Comparison of ENCODE assay signal across 11 mouse cellular contexts in the genomic region with DNA sequence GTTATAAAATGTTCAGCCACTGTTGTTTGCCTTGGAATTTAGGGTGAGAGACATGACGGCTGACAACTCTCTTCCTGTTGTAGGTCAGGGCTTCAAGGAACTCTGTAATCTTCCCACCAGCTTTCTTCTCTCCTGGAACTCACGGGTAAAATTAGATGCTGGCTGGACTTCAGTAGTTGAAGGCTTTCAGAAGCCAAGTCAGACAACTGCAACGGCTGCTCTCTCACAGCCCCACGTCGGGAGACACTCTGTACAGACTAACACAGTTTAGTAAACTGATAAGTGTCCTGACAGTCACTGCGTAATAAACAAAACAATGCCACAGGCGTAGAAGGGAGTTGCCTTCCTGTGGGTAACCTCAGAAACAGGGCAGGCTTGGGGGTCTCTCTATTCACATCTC.
DNase-seq lines count a peak whose midpoint lies in the region; ATAC-seq and TF ChIP-seq lines count a peak whose summit lies in the region.
"Had no signal": no experiment of that assay in that cellular context is flagged by ENCODE, and none has a peak within 500 bp of the region (broad histone marks: within the 10 kb centered on the region; RNA-seq: fewer than 3 reads in every experiment).

No protein-coding gene starts in this region.

- intact Hi-C loops in gastrocnemius, postnatal 36 days (cut with DNase I): loop anchor here (5.0 kb wide), 1 partner anchor 103 kb away; no protein-coding TSS in a partner anchor

- ATAC-seq in kidney, embryonic 16.5 days (ENCODE audit: low FRiP score, low TSS enrichment): 0 out of 2 replicates have a peak, but pooled peaks have one; percentile 31
- no peak for ATAC-seq in embryonic facial prominence, embryonic 14.5 days (ENCODE audit: low read depth)
- peak; percentile 53; the same call in 1 of the 2 replicates for ATAC-seq in heart, postnatal 0 days (ENCODE audit: insufficient read depth, low read depth)
- ATAC-seq: forebrain, embryonic 16.5 days had no signal

- no peak for TF ChIP-seq EP300 in heart, postnatal 0 days (IDR thresholded peaks at IDR 0.05; ENCODE audit: low read depth)

- peaks cover 18% of the 10 kb centered on the region for H3K4me1 ChIP-seq in kidney, embryonic 16.5 days (ENCODE audit: insufficient read depth, low read length)
- H3K4me1 ChIP-seq in embryonic facial prominence, embryonic 14.5 days (ENCODE audit: control insufficient read depth, insufficient read depth, low read length): peaks cover 22% of the 10 kb centered on the region
- peaks cover 10% of the 10 kb centered on the region for H3K4me1 ChIP-seq in heart, postnatal 0 days (ENCODE audit: control insufficient read depth, insufficient read depth)

- H3K27ac ChIP-seq in kidney, embryonic 16.5 days (ENCODE audit: low read length): peak overlapping the region; percentile 78
- 0 out of 2 replicates have a peak overlapping the region, but pooled peaks have one; percentile 21 for H3K27ac ChIP-seq in embryonic facial prominence, embryonic 14.5 days (replicated peaks; ENCODE audit: low read depth, low read length)
- peak overlapping the region; percentile 48 for H3K27ac ChIP-seq in heart, postnatal 0 days (ENCODE audit: low read depth)

- no peak for DNase-seq in kidney, adult 18-20 months
- DNase-seq in embryonic facial prominence, embryonic 14.5 days (ENCODE audit: low spot score): no peak
- DNase-seq in heart, postnatal 0 days (ENCODE audit: low spot score): peak; percentile 25
- peak; percentile 70 for DNase-seq in lung, postnatal 36 days
- no peak for DNase-seq in adrenal gland, postnatal 10 days
- no peak for DNase-seq in embryo, embryonic 10.5 days (ENCODE audit: low spot score)
- DNase-seq in gastrocnemius, postnatal 36 days: no peak
- DNase-seq: adrenal gland, postnatal 14 days had no signal

- H3K4me2 ChIP-seq in kidney, embryonic 16.5 days (replicated peaks; ENCODE audit: low read depth, low read length): no peak overlapping the region
- no peak overlapping the region for H3K4me2 ChIP-seq in embryonic facial prominence, embryonic 14.5 days (ENCODE audit: low read depth, low read length)
- H3K4me2 ChIP-seq in heart, postnatal 0 days (ENCODE audit: low read depth, low read length): peak overlapping the region; percentile 32; the same call in 1 of the 2 replicates

- H3K9me3 ChIP-seq in kidney, embryonic 16.5 days (ENCODE audit: low read length): no peaks in the 10 kb centered on the region
- no peaks in the 10 kb centered on the region for H3K9me3 ChIP-seq in embryonic facial prominence, embryonic 14.5 days (ENCODE audit: control insufficient read depth, low read length)
- H3K9me3 ChIP-seq in heart, postnatal 0 days (replicated peaks; ENCODE audit: control insufficient read depth, low read length): no peaks in the 10 kb centered on the region
- H3K9me3 ChIP-seq: G1E had no signal

- WGBS in kidney, embryonic 16.5 days: 31% methylated on average over 7 of the region's 7 CpGs
- WGBS in embryonic facial prominence, embryonic 14.5 days: 23% methylated on average over 7 of the region's 7 CpGs
- WGBS in heart, postnatal 0 days: 8% methylated on average over 7 of the region's 7 CpGs

- no peak overlapping the region for H3K9ac ChIP-seq in kidney, embryonic 16.5 days (replicated peaks; ENCODE audit: low read length)
- H3K9ac ChIP-seq in embryonic facial prominence, embryonic 14.5 days (ENCODE audit: low read depth, low read length): no peak overlapping the region
- H3K9ac ChIP-seq in heart, postnatal 0 days (replicated peaks; ENCODE audit: low read depth, low read length): no peak overlapping the region

- no peak for TF ChIP-seq CTCF in heart, postnatal 0 days (IDR thresholded peaks at IDR 0.05; ENCODE audit: low read depth)

- no peaks in the 10 kb centered on the region for H3K36me3 ChIP-seq in kidney, embryonic 16.5 days (ENCODE audit: insufficient read depth, low read length)
- no peaks in the 10 kb centered on the region for H3K36me3 ChIP-seq in embryonic facial prominence, embryonic 14.5 days (ENCODE audit: control insufficient read depth, insufficient read depth, low read length)
- H3K36me3 ChIP-seq in heart, postnatal 0 days (replicated peaks; ENCODE audit: control insufficient read depth, insufficient read depth, low read length): no peaks in the 10 kb centered on the region
- H3K36me3 ChIP-seq: G1E had no signal

- no peaks in the 10 kb centered on the region; the same call in 1 of the 2 replicates for H3K27me3 ChIP-seq in kidney, embryonic 16.5 days (ENCODE audit: insufficient read depth, low read length)
- H3K27me3 ChIP-seq in embryonic facial prominence, embryonic 14.5 days (replicated peaks; ENCODE audit: control insufficient read depth, insufficient read depth, low read length): no peaks in the 10 kb centered on the region
- H3K27me3 ChIP-seq in heart, postnatal 0 days (ENCODE audit: control insufficient read depth, insufficient read depth, low read length): no peaks in the 10 kb centered on the region

- no peak overlapping the region for H3K4me3 ChIP-seq in kidney, embryonic 16.5 days (ENCODE audit: low read length)
- no peak overlapping the region for H3K4me3 ChIP-seq in embryonic facial prominence, embryonic 14.5 days (ENCODE audit: low read depth, low read length)
- H3K4me3 ChIP-seq in heart, postnatal 0 days (ENCODE audit: low read depth, low read length): no peak overlapping the region

Comparison
In these comparisons a context has a peak if more than half of its experiments do, and no peak if none do; other contexts are left out.
1. H3K27ac ChIP-seq: peak in every context shown above with its lines; median percentile 78 in kidney, embryonic 16.5 days; 48 in heart, postnatal 0 days; 21 in embryonic facial prominence, embryonic 14.5 days.
2. DNase-seq: peak in heart, postnatal 0 days (single experiment) and lung, postnatal 36 days (single experiment); none in kidney, adult 18-20 months (single experiment), embryonic facial prominence, embryonic 14.5 days (single experiment), adrenal gland, postnatal 10 days (single experiment), embryo, embryonic 10.5 days (single experiment) and gastrocnemius, postnatal 36 days (0 of 2).